Mouse (Mus musculus): ENCODE measurements around the gene 1700049E17Rik1.
"Not testable (repeated sequence)": the region's sequence is repeated elsewhere in the genome, so short reads cannot be mapped to it uniquely, and the experiment has no call there.

1700049E17Rik1 gene

GRCm38 (mm10) chr14:41924649-41925048 lies at the start of gene 1700049E17Rik1:
Gene 1700049E17Rik1, plus strand, starts transcription at chr14:41924949.
- H3K27me3 ChIP-seq (ENCODE audit: control insufficient read depth, insufficient read depth, low read length, poor library complexity, severe bottlenecking); DNase-seq (ENCODE audit: low read depth, low spot score); H3K36me3 ChIP-seq (ENCODE audit: control insufficient read depth, insufficient read depth, low read length, poor library complexity, severe bottlenecking): not testable (repeated sequence)

- not testable (repeated sequence) for H3K36me3 ChIP-seq (ENCODE audit: control insufficient read depth, insufficient read depth, low read length, poor library complexity, severe bottlenecking); H3K27me3 ChIP-seq (ENCODE audit: control insufficient read depth, insufficient read depth, low read length, poor library complexity, severe bottlenecking); DNase-seq (ENCODE audit: low read depth, low spot score)
Observed at GRCm38 (mm10) chr14:41907190-41907589, 17.6 kb upstream of the 1700049E17Rik1 start, which contains the start of gene Gm7980. Gene Gm7980, minus strand, starts transcription at chr14:41907290.

GRCm38 (mm10) chr14:41943695-41944094 lies 18.9 kb downstream of the 1700049E17Rik1 start, which contains the start of gene 1700024B05Rik:
Gene 1700024B05Rik, plus strand, starts transcription at chr14:41943995.
- DNase-seq (ENCODE audit: low read depth, low spot score); H3K27me3 ChIP-seq (ENCODE audit: control insufficient read depth, insufficient read depth, low read length, poor library complexity, severe bottlenecking); H3K36me3 ChIP-seq (ENCODE audit: control insufficient read depth, insufficient read depth, low read length, poor library complexity, severe bottlenecking): not testable (repeated sequence)

- not testable (repeated sequence) for H3K36me3 ChIP-seq (ENCODE audit: control insufficient read depth, insufficient read depth, low read length, poor library complexity, severe bottlenecking); H3K27me3 ChIP-seq (ENCODE audit: control insufficient read depth, insufficient read depth, low read length, poor library complexity, severe bottlenecking); DNase-seq (ENCODE audit: low read depth, low spot score)
Observed at GRCm38 (mm10) chr14:41964095-41964494, 39.3 kb downstream of the 1700049E17Rik1 start.

DNA sequence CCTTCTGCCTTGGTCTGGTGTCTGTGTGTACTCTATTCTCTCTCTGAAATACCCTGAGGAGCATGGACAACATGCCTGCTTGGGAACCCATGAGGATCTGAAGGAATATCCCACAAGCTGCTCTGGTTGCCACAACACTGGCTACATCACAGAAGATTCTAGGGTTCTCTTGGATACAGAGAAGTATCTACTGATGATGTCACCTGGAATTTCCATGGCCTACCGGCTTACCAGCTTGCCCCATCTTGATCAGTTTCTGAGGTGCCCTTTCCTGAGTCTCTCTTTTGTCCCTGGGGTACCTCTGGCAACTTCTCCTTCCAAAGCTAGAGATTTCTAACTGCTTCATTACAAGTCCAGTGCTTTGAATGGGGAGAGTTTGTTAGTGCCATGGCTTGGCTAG lies 43.1 kb downstream of the 1700049E17Rik1 start, which contains the start of gene Gm6401:
Gene Gm6401, minus strand, starts transcription at position 101 of the 400 bp plus-strand sequence.
- not testable (repeated sequence) for H3K36me3 ChIP-seq (ENCODE audit: control insufficient read depth, insufficient read depth, low read length, poor library complexity, severe bottlenecking); H3K27me3 ChIP-seq (ENCODE audit: control insufficient read depth, insufficient read depth, low read length, poor library complexity, severe bottlenecking); DNase-seq (ENCODE audit: low read depth, low spot score)

DNA sequence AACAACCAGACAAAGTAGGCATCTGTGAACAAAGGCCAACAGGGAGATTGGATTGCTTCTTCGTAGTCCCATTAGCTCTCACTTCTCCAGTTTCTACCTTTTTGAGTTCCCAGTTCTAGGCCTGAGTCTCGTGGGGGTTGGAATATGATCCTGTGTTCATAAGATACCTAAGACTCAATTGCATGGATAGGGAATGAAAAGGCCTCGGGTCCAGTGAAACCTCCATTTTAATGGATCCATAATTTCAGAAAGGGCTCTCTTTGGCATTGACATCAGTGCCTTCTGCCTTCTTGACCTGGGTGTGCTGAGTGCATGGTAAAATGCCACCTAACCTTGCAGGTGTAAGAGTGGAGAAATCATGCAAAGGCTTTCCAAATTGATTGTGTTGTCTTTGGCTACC lies 43.8 kb downstream of the 1700049E17Rik1 start:
- not testable (repeated sequence) for DNase-seq (ENCODE audit: low read depth, low spot score); H3K27me3 ChIP-seq (ENCODE audit: control insufficient read depth, insufficient read depth, low read length, poor library complexity, severe bottlenecking); H3K36me3 ChIP-seq (ENCODE audit: control insufficient read depth, insufficient read depth, low read length, poor library complexity, severe bottlenecking)
